8 mouse cellular contexts compared by ENCODE assay signal in the genomic region with DNA sequence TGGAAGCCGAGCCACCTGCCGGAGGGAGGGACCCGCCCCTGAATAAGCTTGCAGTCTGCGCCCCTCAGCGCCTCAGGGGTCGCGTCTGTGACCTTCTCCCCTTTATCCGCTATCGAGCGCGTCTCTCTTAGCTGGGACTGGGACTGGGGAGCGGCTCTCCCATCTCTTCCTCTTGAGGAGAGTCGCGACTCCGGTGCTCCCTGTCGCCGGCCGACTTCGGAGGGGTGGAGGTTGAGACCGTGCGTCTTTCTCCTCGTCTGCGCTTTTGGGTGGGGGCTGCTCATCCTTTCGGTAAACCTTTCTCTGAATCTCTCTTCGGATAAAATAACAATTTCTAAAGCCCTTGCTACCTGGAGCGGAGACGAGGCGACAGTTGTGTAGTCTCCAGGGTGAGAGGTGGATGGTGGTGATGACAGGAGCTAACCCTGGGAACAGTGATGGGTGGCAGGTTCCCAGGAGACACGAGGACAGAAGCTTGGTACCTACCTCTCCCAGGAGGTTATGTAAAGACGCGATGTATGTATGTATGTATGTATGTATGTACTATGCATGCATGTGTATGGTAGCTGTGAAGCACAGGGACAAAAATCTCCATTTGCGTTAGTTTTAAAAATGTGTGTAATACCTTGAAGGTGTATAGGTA. TPM values are rescaled to one million over a fixed set of nuclear protein-coding genes. Genes with fewer than 3 reads are reported as not detected.
DNase-seq lines count a peak whose midpoint lies in the region; ATAC-seq lines count a peak whose summit lies in the region.

No protein-coding gene starts in this region.

- H3K4me3 ChIP-seq in heart, embryonic 10.5 days, result peak overlapping the region; percentile 98
- H3K4me3 ChIP-seq in limb, embryonic 13.5 days, result peak overlapping the region; percentile 76
- peak overlapping the region; percentile 68 for H3K4me3 ChIP-seq in neural tube, embryonic 14.5 days (ENCODE audit: low read depth, low read length)

- no peaks in the 10 kb centered on the region for H3K9me3 ChIP-seq in heart, embryonic 10.5 days
- H3K9me3 ChIP-seq in limb, embryonic 13.5 days, result no peaks in the 10 kb centered on the region
- no peaks in the 10 kb centered on the region for H3K9me3 ChIP-seq in neural tube, embryonic 14.5 days (ENCODE audit: control insufficient read depth, low read length)

- peak overlapping the region; percentile 96 for H3K9ac ChIP-seq in limb, embryonic 13.5 days
- H3K9ac ChIP-seq in neural tube, embryonic 14.5 days (replicated peaks; ENCODE audit: low read depth, low read length), result peak overlapping the region; percentile 81

- under 1% methylated on average over 32 of the region's 32 CpGs for WGBS in heart, embryonic 10.5 days
- 1% methylated on average over 31 of the region's 32 CpGs for WGBS in limb, embryonic 13.5 days
- 2% methylated on average over 31 of the region's 32 CpGs for WGBS in neural tube, embryonic 14.5 days

- peak overlapping the region; percentile 99 for H3K27ac ChIP-seq in heart, embryonic 10.5 days
- H3K27ac ChIP-seq in limb, embryonic 13.5 days, result peak overlapping the region; percentile 82
- H3K27ac ChIP-seq in neural tube, embryonic 14.5 days (ENCODE audit: low read depth, low read length), result peak overlapping the region; percentile 98

- H3K36me3 ChIP-seq in heart, embryonic 10.5 days, result no peaks in the 10 kb centered on the region
- H3K36me3 ChIP-seq in limb, embryonic 13.5 days, result no peaks in the 10 kb centered on the region
- H3K36me3 ChIP-seq in neural tube, embryonic 14.5 days (ENCODE audit: control insufficient read depth, insufficient read depth, low read length), result no peaks in the 10 kb centered on the region

- peak; percentile 85 for DNase-seq in heart, embryonic 10.5 days (ENCODE audit: low spot score)
- DNase-seq in heart, postnatal 4 days, result no peak
- peak; percentile 42 for DNase-seq in 416B (ENCODE audit: low read depth)
- peak; percentile 55 for DNase-seq in brain, adult 2 months (ENCODE audit: low read depth, low spot score)
- no peak for DNase-seq in urinary bladder, adult 2 months (ENCODE audit: low spot score)

- peak overlapping the region; percentile 93 for H3K4me2 ChIP-seq in limb, embryonic 13.5 days (replicated peaks)
- H3K4me2 ChIP-seq in neural tube, embryonic 14.5 days (ENCODE audit: low read depth, low read length), result peak overlapping the region; percentile 85

- peak; percentile 5; the same call in 1 of the 2 replicates for ATAC-seq in granulocyte monocyte progenitor cell, adult 5-6 weeks (replicated peaks; ENCODE audit: poor library complexity, severe bottlenecking)
- ATAC-seq in limb, embryonic 13.5 days (ENCODE audit: low FRiP score, low read depth), result peak; percentile 59
- ATAC-seq in neural tube, embryonic 14.5 days (ENCODE audit: low read depth), result peak; percentile 76

- H3K4me1 ChIP-seq in heart, embryonic 10.5 days, result peaks cover 24% of the 10 kb centered on the region; the same call in 1 of the 2 replicates
- peaks cover 21% of the 10 kb centered on the region for H3K4me1 ChIP-seq in limb, embryonic 13.5 days
- H3K4me1 ChIP-seq in neural tube, embryonic 14.5 days (ENCODE audit: control insufficient read depth, insufficient read depth, low read length), result peaks cover 12% of the 10 kb centered on the region

- H3K27me3 ChIP-seq in heart, embryonic 10.5 days (ENCODE audit: insufficient read depth, poor library complexity, severe bottlenecking), result no peaks in the 10 kb centered on the region
- no peaks in the 10 kb centered on the region for H3K27me3 ChIP-seq in limb, embryonic 13.5 days
- H3K27me3 ChIP-seq in neural tube, embryonic 14.5 days (ENCODE audit: control insufficient read depth, insufficient read depth, low read length), result no peaks in the 10 kb centered on the region

RNA-seq across cellular contexts. Expression of gene Herc1, which starts 0.7 kb away (rescaled TPM):
- 22.3 and 24.5 TPM in 2 replicates for polyA plus RNA-seq in heart, embryonic 10.5 days (2016; fragmentation: Nextera tagmentation; extraction: Ambion mirVana)
- 10 to 100 TPM; 48.0 to 48.5 TPM for total RNA-seq in heart, postnatal 4 days (2021)
- total RNA-seq in granulocyte monocyte progenitor cell, adult 5-6 weeks (2014; fragmentation: Nextera tagmentation), result 37.7 and 48.6 TPM in 2 replicates
- 51.1 and 58.0 TPM in 2 replicates for total RNA-seq in granulocyte monocyte progenitor cell, adult 5-6 weeks (2017)
- 23.7 and 25.8 TPM in 2 replicates for polyA plus RNA-seq in limb, embryonic 13.5 days (2015; fragmentation: Nextera tagmentation; extraction: Ambion mirVana)
- polyA plus RNA-seq in neural tube, embryonic 14.5 days (2014; fragmentation: Nextera tagmentation; extraction: Ambion mirVana), result 66.5 and 66.7 TPM in 2 replicates
- 19.9 and 20.9 TPM in 2 replicates for polyA plus RNA-seq in urinary bladder, adult 2 months (2012; rRNA removed)

Comparison
In these comparisons a context has a peak if more than half of its experiments do, and no peak if none do; other contexts are left out.
1. DNase-seq: peak in heart, embryonic 10.5 days (single experiment), 416B (single experiment) and brain, adult 2 months (single experiment); none in heart, postnatal 4 days (single experiment) and urinary bladder, adult 2 months (single experiment).
2. ATAC-seq: peak in every context shown above with its lines; median percentile 76 in neural tube, embryonic 14.5 days; 59 in limb, embryonic 13.5 days; 5 in granulocyte monocyte progenitor cell, adult 5-6 weeks.
3. Peak in every context shown above with its lines, with median percentiles within 50 percentile points of each other: H3K27ac ChIP-seq and H3K4me3 ChIP-seq.